Comparison of ENCODE assay signal across 8 mouse cellular contexts in the genomic region with DNA sequence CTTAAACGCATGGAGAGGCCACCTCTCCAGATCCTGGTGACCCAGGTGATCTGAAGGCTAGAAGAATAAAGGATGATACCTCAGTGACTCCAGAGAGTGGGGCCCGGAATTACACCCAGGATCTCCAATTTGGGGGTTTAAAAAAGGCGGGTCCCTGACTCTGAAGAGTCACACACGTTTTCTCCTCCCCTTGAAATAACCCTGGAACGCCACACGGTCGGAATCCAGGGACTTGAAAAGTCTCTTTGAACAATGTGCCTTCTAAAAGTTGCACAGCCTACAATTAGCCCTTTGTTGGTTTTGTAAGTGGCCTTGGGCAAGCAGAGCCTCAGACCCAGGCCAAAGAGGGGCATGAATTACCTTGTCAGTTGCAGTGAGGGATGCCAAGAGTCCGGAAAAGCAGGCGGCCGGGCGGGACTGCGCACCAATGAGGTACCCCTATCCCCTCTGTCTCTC. TPM values are rescaled to one million over a fixed set of nuclear protein-coding genes. Genes with fewer than 3 reads are reported as not detected.
DNase-seq lines count a peak whose midpoint lies in the region; ATAC-seq and TF ChIP-seq lines count a peak whose summit lies in the region.

No protein-coding gene starts in this region.

- peak overlapping the region; percentile 95 for H3K4me2 ChIP-seq in heart, embryonic 14.5 days (ENCODE audit: low read length)
- H3K4me2 ChIP-seq in heart, embryonic 16.5 days (ENCODE audit: low read depth, low read length): peak overlapping the region; percentile 95

- H3K27me3 ChIP-seq in heart, embryonic 14.5 days (ENCODE audit: control insufficient read depth, insufficient read depth, low read length): no peaks in the 10 kb centered on the region
- H3K27me3 ChIP-seq in Patski: no peaks in the 10 kb centered on the region
- H3K27me3 ChIP-seq in heart, embryonic 16.5 days (ENCODE audit: control insufficient read depth, insufficient read depth, low read length): no peaks in the 10 kb centered on the region
- H3K27me3 ChIP-seq in midbrain, embryonic 10.5 days (ENCODE audit: low read depth, poor library complexity, severe bottlenecking): 0 out of 2 replicates have a peak, but pooled peaks cover 4% of the 10 kb centered on the region

- POLR2A ChIA-PET in Patski (lab: Charles Lee): interaction anchor here (0.9 to 2.0 kb wide), 8 partner anchors 9 to 177 kb away, joined by 3 to 10 read pairs (median 5); no protein-coding TSS in a partner anchor

- H3K27ac ChIP-seq in heart, embryonic 14.5 days (replicated peaks in 1 of 2; ENCODE audit: control insufficient read depth in 1 of 2, insufficient read depth in 1 of 2, low read depth in 2 of 2, low read length in 2 of 2): peak overlapping the region; percentile 88 to 96
- H3K27ac ChIP-seq in heart, embryonic 16.5 days (ENCODE audit: low read length): peak overlapping the region; percentile 97
- peak overlapping the region; percentile 99 for H3K27ac ChIP-seq in midbrain, embryonic 10.5 days (replicated peaks)

- H3K36me3 ChIP-seq in heart, embryonic 14.5 days (ENCODE audit: control insufficient read depth, insufficient read depth, low read length): no peaks in the 10 kb centered on the region
- no peaks in the 10 kb centered on the region for H3K36me3 ChIP-seq in heart, embryonic 16.5 days (ENCODE audit: control insufficient read depth, insufficient read depth)
- H3K36me3 ChIP-seq in midbrain, embryonic 10.5 days: no peaks in the 10 kb centered on the region

- 0% methylated on average over 12 of the region's 12 CpGs for WGBS in heart, embryonic 14.5 days
- 0% methylated on average over 12 of the region's 12 CpGs for WGBS in heart, embryonic 16.5 days
- 0% methylated on average over 12 of the region's 12 CpGs for WGBS in midbrain, embryonic 10.5 days

- H3K4me1 ChIP-seq in heart, embryonic 14.5 days (ENCODE audit: control insufficient read depth in 2 of 2, insufficient read depth in 2 of 2, low read length in 2 of 2): peaks cover 0 to 18% of the 10 kb centered on the region in 2 experiments
- peaks cover 13% of the 10 kb centered on the region for H3K4me1 ChIP-seq in heart, embryonic 16.5 days (ENCODE audit: control insufficient read depth, insufficient read depth, low read length)
- peaks cover 26% of the 10 kb centered on the region for H3K4me1 ChIP-seq in midbrain, embryonic 10.5 days

- in situ Hi-C loops in Patski (cut with MboI; ENCODE audit: low pct_unique_long_range_greater_than_20kb): loop anchor here (5.0 kb wide), 2 partner anchors 130 to 175 kb away; no protein-coding TSS in a partner anchor

- H3K4me3 ChIP-seq in heart, embryonic 14.5 days (ENCODE audit: control insufficient read depth in 1 of 2, insufficient read depth in 1 of 2, low read depth in 1 of 2, low read length in 2 of 2): peak overlapping the region; percentile 70 to 79
- H3K4me3 ChIP-seq in heart, embryonic 16.5 days (ENCODE audit: low read length): peak overlapping the region; percentile 63
- peak overlapping the region; percentile 83 for H3K4me3 ChIP-seq in midbrain, embryonic 10.5 days

- TF ChIP-seq CTCF in Patski (IDR thresholded peaks at IDR 0.05): no peak

- no peaks in the 10 kb centered on the region for H3K9me3 ChIP-seq in heart, embryonic 14.5 days (ENCODE audit: control insufficient read depth, low read length)
- H3K9me3 ChIP-seq in heart, embryonic 16.5 days (replicated peaks; ENCODE audit: control insufficient read depth, low read length): no peaks in the 10 kb centered on the region
- no peaks in the 10 kb centered on the region for H3K9me3 ChIP-seq in midbrain, embryonic 10.5 days (replicated peaks)

- H3K9ac ChIP-seq in heart, embryonic 14.5 days (ENCODE audit: low read length): peak overlapping the region; percentile 93
- H3K9ac ChIP-seq in heart, embryonic 16.5 days (ENCODE audit: low read length): peak overlapping the region; percentile 95

- CTCF ChIA-PET in Patski (lab: Charles Lee): interaction anchor here (1.7 to 1.8 kb wide), 2 partner anchors 48 to 163 kb away, joined by 3 to 6 read pairs; no protein-coding TSS in a partner anchor

- no peak for DNase-seq in heart, adult 9 months (ENCODE audit: low spot score in 2 of 2)
- DNase-seq in Patski (ENCODE audit: low read depth, low spot score): no peak
- no peak for DNase-seq in midbrain, embryonic 10.5 days (ENCODE audit: low spot score)
- no peak for DNase-seq in ovary, adult 18-20 months (ENCODE audit: low spot score)
- DNase-seq in natural killer cell, adult 2 months (ENCODE audit: low spot score in 2 of 2): no peak

- no peak for ATAC-seq in heart, embryonic 14.5 days (ENCODE audit: insufficient number of reproducible peaks, insufficient read depth, low FRiP score, low read depth)
- peak; percentile 23 for ATAC-seq in Patski
- no peak for ATAC-seq in heart, embryonic 16.5 days (replicated peaks; ENCODE audit: extremely low read depth, insufficient read depth, low FRiP score)
- ATAC-seq in megakaryocyte progenitor cell, adult 5-6 weeks (replicated peaks; ENCODE audit: poor library complexity): no peak

RNA-seq across cellular contexts. Expression of gene Utrn, which starts 1.4 kb away (rescaled TPM):
- polyA plus RNA-seq in heart, embryonic 14.5 days (2014; fragmentation: Nextera tagmentation; extraction: Ambion mirVana): 65.3 and 67.0 TPM in 2 replicates
- 40.9 TPM for polyA plus RNA-seq in Patski (2021)
- 65.7 and 66.8 TPM in 2 replicates for polyA plus RNA-seq in heart, embryonic 16.5 days (2015; fragmentation: Nextera tagmentation; extraction: Ambion mirVana)
- 38.8 and 39.8 TPM in 2 replicates for polyA plus RNA-seq in midbrain, embryonic 10.5 days (2016; fragmentation: Nextera tagmentation; extraction: Ambion mirVana)
- 25.6 and 28.2 TPM in 2 replicates for total RNA-seq in megakaryocyte progenitor cell, adult 5-6 weeks (2015)
- 17.2 and 24.2 TPM in 2 replicates for total RNA-seq in megakaryocyte progenitor cell, adult 5-6 weeks (2017)
